Mouse (Mus musculus): ENCODE results near the gene Spaca7. TPM values are rescaled to one million over a fixed set of nuclear protein-coding genes. Genes with fewer than 3 reads are reported as not detected.

Spaca7 gene
- polyA plus RNA-seq, 1 experiment: not detected

- H3K4me3 ChIP-seq (ENCODE audit: insufficient read depth, poor library complexity, severe bottlenecking): no peak overlapping the region
- peaks cover 68% of the 10 kb centered on the region for H3K36me3 ChIP-seq (ENCODE audit: control insufficient read depth, insufficient read depth)
- no peaks in the 10 kb centered on the region for H3K79me3 ChIP-seq (ENCODE audit: low read depth)
- TF ChIP-seq CTCF (IDR thresholded peaks at IDR 0.05; ENCODE audit: control insufficient read depth, insufficient read depth, insufficient read length) (no peak), MYOG (IDR thresholded peaks at IDR 0.05; ENCODE audit: control insufficient read depth, extremely low read depth, insufficient read length) (no peak), USF1 (IDR thresholded peaks at IDR 0.05; ENCODE audit: low read depth) (no peak), MYOD1 (IDR thresholded peaks at IDR 0.05; ENCODE audit: control insufficient read depth, insufficient read length, low read depth) (no peak), CEBPB (IDR thresholded peaks at IDR 0.05; ENCODE audit: low read depth) (no peak)
- no peaks in the 10 kb centered on the region for H3K27me3 ChIP-seq (ENCODE audit: control insufficient read depth, insufficient read depth, insufficient read length)
- H3ac ChIP-seq (ENCODE audit: control insufficient read depth, insufficient read length, low read depth): no peak overlapping the region
- no peaks in the 10 kb centered on the region for H3K79me2 ChIP-seq (ENCODE audit: control insufficient read depth, insufficient read depth)
Measured at GRCm38 (mm10) chr8:12644894-12645293, 72.1 kb downstream of the Spaca7 start.

DNA sequence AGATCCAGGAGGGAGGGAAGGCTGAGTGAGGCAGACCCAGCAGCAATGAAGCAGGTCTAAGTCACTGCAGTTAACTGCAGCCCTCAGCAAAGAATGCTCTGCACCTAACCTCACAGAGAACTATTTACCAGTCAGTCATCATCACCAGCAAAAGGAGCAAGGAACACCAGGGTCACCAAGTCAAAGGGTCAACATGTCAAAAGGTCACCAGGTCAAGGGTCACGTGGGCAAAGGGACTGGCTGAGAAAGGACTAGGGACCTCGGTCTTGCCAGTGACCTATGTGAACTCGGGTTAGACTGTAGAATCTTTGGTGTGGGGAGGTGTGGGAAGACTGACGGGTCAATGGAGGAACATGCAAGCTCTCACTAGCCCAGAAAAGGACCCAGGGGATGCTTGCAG lies 73.7 kb downstream of the Spaca7 start:
- H3K4me3 ChIP-seq (ENCODE audit: insufficient read depth, poor library complexity, severe bottlenecking): no peak overlapping the region
- no peaks in the 10 kb centered on the region for H3K27me3 ChIP-seq (ENCODE audit: control insufficient read depth, insufficient read depth, insufficient read length)
- H3K79me3 ChIP-seq (ENCODE audit: low read depth): no peaks in the 10 kb centered on the region
- no peaks in the 10 kb centered on the region for H3K79me2 ChIP-seq (ENCODE audit: control insufficient read depth, insufficient read depth)
- no peak for TF ChIP-seq MAX (IDR thresholded peaks at IDR 0.05)
- no peak for TF ChIP-seq CEBPB (IDR thresholded peaks at IDR 0.05; ENCODE audit: low read depth)
- TF ChIP-seq MYOG (IDR thresholded peaks at IDR 0.05; ENCODE audit: control insufficient read depth, extremely low read depth, insufficient read length): no peak
- TF ChIP-seq CTCF (IDR thresholded peaks at IDR 0.05; ENCODE audit: control insufficient read depth, insufficient read depth, insufficient read length): no peak
- TF ChIP-seq USF1 (IDR thresholded peaks at IDR 0.05; ENCODE audit: low read depth): no peak
- H3K36me3 ChIP-seq (ENCODE audit: control insufficient read depth, insufficient read depth): peaks cover 64% of the 10 kb centered on the region
- no peak overlapping the region for H3ac ChIP-seq (ENCODE audit: control insufficient read depth, insufficient read length, low read depth)

DNA sequence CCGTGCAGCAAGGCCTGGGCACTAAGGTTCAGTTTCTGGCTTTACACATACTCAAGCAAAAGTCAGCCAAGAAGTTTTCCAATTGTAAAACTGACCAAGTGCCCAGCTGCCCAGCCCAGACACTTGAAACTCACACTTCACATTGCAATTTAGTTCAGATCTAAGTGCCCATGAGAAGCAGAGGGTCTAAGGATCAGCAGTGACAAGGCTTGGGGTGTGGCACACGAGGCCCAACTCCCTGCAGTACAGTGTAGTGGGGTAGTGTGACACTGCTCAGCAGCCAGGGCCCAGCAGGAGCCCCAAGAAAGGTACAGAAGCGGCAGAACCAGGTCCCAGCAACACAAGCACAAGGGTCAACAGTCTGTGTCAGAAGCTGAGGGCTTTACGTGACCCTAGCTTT lies 76.1 kb downstream of the Spaca7 start:
- peaks cover 68% of the 10 kb centered on the region for H3K36me3 ChIP-seq (ENCODE audit: control insufficient read depth, insufficient read depth)
- TF ChIP-seq CEBPB (IDR thresholded peaks at IDR 0.05; ENCODE audit: low read depth): no peak
- TF ChIP-seq CTCF (IDR thresholded peaks at IDR 0.05; ENCODE audit: control insufficient read depth, insufficient read depth, insufficient read length): no peak
- TF ChIP-seq MYOD1 (IDR thresholded peaks at IDR 0.05; ENCODE audit: control insufficient read depth, insufficient read length, low read depth): no peak
- no peak for TF ChIP-seq USF1 (IDR thresholded peaks at IDR 0.05; ENCODE audit: low read depth)
- no peak for TF ChIP-seq MYOG (IDR thresholded peaks at IDR 0.05; ENCODE audit: control insufficient read depth, extremely low read depth, insufficient read length)
- TF ChIP-seq FOSL1 (IDR thresholded peaks at IDR 0.05; ENCODE audit: insufficient read depth, low read length, poor library complexity, severe bottlenecking): no peak
- TF ChIP-seq MAX (IDR thresholded peaks at IDR 0.05): no peak
- H3K4me3 ChIP-seq (ENCODE audit: insufficient read depth, poor library complexity, severe bottlenecking): no peak overlapping the region
- H3K79me3 ChIP-seq (ENCODE audit: low read depth): no peaks in the 10 kb centered on the region
- no peak overlapping the region for H3ac ChIP-seq (ENCODE audit: control insufficient read depth, insufficient read length, low read depth)
- H3K79me2 ChIP-seq (ENCODE audit: control insufficient read depth, insufficient read depth): no peaks in the 10 kb centered on the region
- no peaks in the 10 kb centered on the region for H3K27me3 ChIP-seq (ENCODE audit: control insufficient read depth, insufficient read depth, insufficient read length)

Other genes starting within 250 kb of the Spaca7 start
- not detected for gene Sox1, start 177.7 kb upstream of the Spaca7 start, polyA plus RNA-seq (2012; fragmentation: generic; extraction: Trizol)
- 22.0 TPM for gene Tubgcp3, start 99.2 kb downstream of the Spaca7 start, polyA plus RNA-seq (2012; fragmentation: generic; extraction: Trizol)
- 16.6 TPM for gene Atp11a, start 184.0 kb downstream of the Spaca7 start, polyA plus RNA-seq (2012; fragmentation: generic; extraction: Trizol)